Mouse (Mus musculus): ENCODE measurements around the gene Actr8. TPM values are rescaled to one million over a fixed set of nuclear protein-coding genes. Genes with fewer than 3 reads are reported as not detected.

Actr8 gene
- total RNA-seq (2023; ENCODE audit: inconsistent age): 54.2 to 63.1 TPM (median 60.4 TPM) in 4 replicates

GRCm38 (mm10) chr14:29978254-29979204 lies at the start of gene Actr8:
Gene Actr8, plus strand, starts transcription at chr14:29978337.

GRCm38 (mm10) chr14:29968075-29968821 lies 9.9 kb upstream of the Actr8 start, which contains the start of gene Selenok:
Gene Selenok, plus strand, starts transcription at chr14:29968308.

GRCm38 (mm10) chr14:30008733-30009575 lies 30.8 kb downstream of the Actr8 start, which contains the start of the genes Il17rb and Chdh:
Gene Il17rb, minus strand, starts transcription at chr14:30008896.
Gene Chdh, plus strand, starts transcription at chr14:30009023.

Other genes starting within 250 kb of the Actr8 start
- gene Selenok, start 10.0 kb upstream of the Actr8 start, total RNA-seq (2023; ENCODE audit: inconsistent age): 156 to 182 TPM (median 159 TPM) in 4 replicates
- not detected in 4 replicates for gene Il17rb, start 30.6 kb downstream of the Actr8 start, total RNA-seq (2023; ENCODE audit: inconsistent age)
- 0.09 TPM in 1 of 4 replicates, not detected in the others for gene Chdh, start 30.7 kb downstream of the Actr8 start, total RNA-seq (2023; ENCODE audit: inconsistent age)

All from B cell, adult (primary cell).